Mouse (Mus musculus) myocyte (in vitro differentiated cells): ENCODE data around the gene Nadk2.

Experiments
- MAX ChIP-seq: IDR thresholded peaks from one replicate; pipeline ENCODE4 v1.6.1; 2011; ENCODE audit warnings: low read depth, mild to moderate bottlenecking, control low read depth
- MYOD1 ChIP-seq, 3 experiments: IDR thresholded peaks; one replicate each; pipeline ENCODE4 v1.6.1; 2011; ENCODE audit warnings: control low read depth in 2 of 3, low read depth in 2 of 3, mild to moderate bottlenecking in 2 of 3, moderate library complexity in 1 of 3; ENCODE audit not compliant: insufficient read length in 2 of 3, control insufficient read depth in 1 of 3
- POLR2A ChIP-seq: IDR thresholded peaks from one replicate; pipeline ENCODE4 v1.6.1; 2011; ENCODE audit warnings: low read depth, mild to moderate bottlenecking, control low read depth, moderate library complexity; ENCODE audit not compliant: insufficient read length
- POLR2AphosphoS2 ChIP-seq: IDR thresholded peaks from one replicate; pipeline ENCODE4 v1.6.1; 2011; ENCODE audit warnings: low read depth, control low read depth; ENCODE audit not compliant: insufficient read length
- REST ChIP-seq: IDR thresholded peaks from one replicate; pipeline ENCODE4 v1.6.1; 2011; ENCODE audit warnings: mild to moderate bottlenecking, control low read depth, moderate library complexity; ENCODE audit not compliant: insufficient read depth, insufficient read length
- TCF12 ChIP-seq: IDR thresholded peaks from one replicate; pipeline ENCODE4 v1.6.1; 2011; ENCODE audit warnings: mild to moderate bottlenecking, control low read depth; ENCODE audit not compliant: poor library complexity, insufficient read depth, severe bottlenecking
- TCF3 ChIP-seq: IDR thresholded peaks from one replicate; pipeline ENCODE4 v1.6.1; 2011; ENCODE audit warnings: low read depth, control low read depth; ENCODE audit not compliant: insufficient read length
- USF1 ChIP-seq: IDR thresholded peaks from one replicate; pipeline ENCODE4 v1.6.1; 2011; ENCODE audit warnings: low read depth, mild to moderate bottlenecking, control low read depth, moderate library complexity

GRCm38 (mm10) chr15:9061150-9061882 lies 9.7 kb upstream of the Nadk2 start:
- no peak for TF ChIP-seq POLR2A
- TF ChIP-seq MAX: no peak
- TF ChIP-seq MYOD1 (IDR thresholded peaks at IDR 0.05; ENCODE audit: control insufficient read depth in 1 of 3, insufficient read length in 2 of 3, low read depth in 2 of 3): no peak
- no peak for TF ChIP-seq USF1
- no peak for TF ChIP-seq POLR2AphosphoS2
- no peak for TF ChIP-seq REST
- no peak for TF ChIP-seq TCF3
- TF ChIP-seq TCF12: no peak
